Mouse (Mus musculus): ENCODE measurements around the gene Uxs1. TPM values are rescaled to one million over a fixed set of nuclear protein-coding genes. Genes with fewer than 3 reads are reported as not detected.

The Uxs1 gene
- polyA plus RNA-seq, 2 experiments, result 10.1 to 10.9 TPM

GRCm38 (mm10) chr1:43837236-43837635 is 9.6 kb upstream of the Uxs1 start:
- no peak for ATAC-seq (ENCODE audit: insufficient read depth)
- H3K4me3 ChIP-seq (ENCODE audit: insufficient read depth in 1 of 2, low read depth in 2 of 2, low read length in 2 of 2), result no peak overlapping the region

DNA sequence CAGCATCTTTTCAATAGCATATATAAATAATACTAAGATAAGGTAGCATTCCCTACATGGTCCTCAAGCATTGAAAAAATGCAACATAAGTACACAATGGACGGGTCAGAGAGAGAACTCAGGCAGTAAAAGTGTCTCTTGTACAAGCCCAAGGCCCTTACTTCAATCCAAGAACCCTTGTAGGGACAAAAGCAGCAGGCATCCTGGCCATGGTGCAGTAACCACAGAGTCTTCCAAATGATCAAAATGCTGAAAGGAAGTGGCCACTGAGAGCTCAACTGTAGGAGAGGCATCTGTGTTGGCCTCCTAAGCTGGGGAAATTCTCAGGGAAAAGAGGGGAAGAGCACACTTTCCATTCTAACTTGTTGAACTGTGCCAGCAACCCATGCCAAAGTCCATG is 2.5 kb upstream of the Uxs1 start:
- ATAC-seq (ENCODE audit: insufficient read depth) (no peak), DNase-seq (ENCODE audit: low read depth in 3 of 3, low spot score in 3 of 3) (no peak)
- H3K9me3 ChIP-seq (ENCODE audit: control insufficient read depth, low read length), result no peaks in the 10 kb centered on the region
- peaks cover 8 to 10% of the 10 kb centered on the region in 2 experiments for H3K4me1 ChIP-seq (replicated peaks; ENCODE audit: control insufficient read depth in 2 of 2, insufficient read depth in 2 of 2, low read length in 1 of 2)
- H3K4me3 ChIP-seq (ENCODE audit: insufficient read depth in 1 of 2, low read depth in 2 of 2, low read length in 2 of 2), result no peak overlapping the region
- H3K27ac ChIP-seq, result no peak overlapping the region
- H3K27me3 ChIP-seq (ENCODE audit: control insufficient read depth, insufficient read depth, low read length), result no peaks in the 10 kb centered on the region
- H3K36me3 ChIP-seq (replicated peaks; ENCODE audit: control insufficient read depth, insufficient read depth, low read depth), result no peaks in the 10 kb centered on the region
- 45% methylated on average over 1 of the region's 1 CpGs for WGBS (ENCODE audit: insufficient replicate concordance)
- no peak overlapping the region for H3K4me2 ChIP-seq (ENCODE audit: low read depth)
- H3K9ac ChIP-seq (replicated peaks), result no peak overlapping the region
- TF ChIP-seq CTCF (IDR thresholded peaks at IDR 0.05; ENCODE audit: low read depth), result no peak
- TF ChIP-seq EP300 (IDR thresholded peaks at IDR 0.05; ENCODE audit: low read depth), result no peak

More at GRCm38 (mm10) chr1:43837236-43837635, 9.6 kb upstream of the Uxs1 start:
- TF ChIP-seq EP300 (IDR thresholded peaks at IDR 0.05; ENCODE audit: low read depth) (no peak), CTCF (IDR thresholded peaks at IDR 0.05; ENCODE audit: low read depth) (no peak)
- no peak overlapping the region for H3K4me2 ChIP-seq (ENCODE audit: low read depth)
- H3K9me3 ChIP-seq (ENCODE audit: control insufficient read depth, low read length), result no peaks in the 10 kb centered on the region
- H3K27ac ChIP-seq, result no peak overlapping the region
- H3K4me1 ChIP-seq (replicated peaks; ENCODE audit: control insufficient read depth in 2 of 2, insufficient read depth in 2 of 2, low read length in 1 of 2), result no peaks in the 10 kb centered on the region
- WGBS (ENCODE audit: insufficient replicate concordance), result 79% methylated on average over 1 of the region's 1 CpGs
- DNase-seq (ENCODE audit: low read depth in 3 of 3, low spot score in 3 of 3), result no peak
- no peaks in the 10 kb centered on the region for H3K27me3 ChIP-seq (ENCODE audit: control insufficient read depth, insufficient read depth, low read length)
- H3K36me3 ChIP-seq (replicated peaks; ENCODE audit: control insufficient read depth, insufficient read depth, low read depth), result no peaks in the 10 kb centered on the region
- no peak overlapping the region for H3K9ac ChIP-seq (replicated peaks)

- Histone ChIP-seq H3K36me3 (replicated peaks; ENCODE audit: control insufficient read depth, insufficient read depth, low read depth) (no peaks in the 10 kb centered on the region), H3K4me2 (ENCODE audit: low read depth) (peak overlapping the region; percentile 93), H3K27ac (peak overlapping the region; percentile 57), H3K4me3 (ENCODE audit: insufficient read depth in 1 of 2, low read depth in 2 of 2, low read length in 2 of 2) (peak overlapping the region; percentile 78 to 93), H3K9ac (replicated peaks) (peak overlapping the region; percentile 78), H3K27me3 (ENCODE audit: control insufficient read depth, insufficient read depth, low read length) (no peaks in the 10 kb centered on the region), H3K9me3 (ENCODE audit: control insufficient read depth, low read length) (no peaks in the 10 kb centered on the region), H3K4me1 (replicated peaks; ENCODE audit: control insufficient read depth in 2 of 2, insufficient read depth in 2 of 2, low read length in 1 of 2) (peaks cover 8 to 10% of the 10 kb centered on the region in 2 experiments)
- DNase-seq (ENCODE audit: low read depth in 3 of 3, low spot score in 3 of 3) (peak; percentile 39 to 49 (median 40)), ATAC-seq (ENCODE audit: insufficient read depth) (peak; percentile 63)
- TF ChIP-seq EP300 (IDR thresholded peaks at IDR 0.05; ENCODE audit: low read depth) (no peak), CTCF (IDR thresholded peaks at IDR 0.05; ENCODE audit: low read depth) (0 out of 2 replicates have a peak, but pooled peaks have one; percentile 2)
- under 1% methylated on average over 68 of the region's 68 CpGs for WGBS (ENCODE audit: insufficient replicate concordance)
These were observed 418 bp downstream of the Uxs1 start for GRCm38 (mm10) chr1:43827002-43827762.

DNA sequence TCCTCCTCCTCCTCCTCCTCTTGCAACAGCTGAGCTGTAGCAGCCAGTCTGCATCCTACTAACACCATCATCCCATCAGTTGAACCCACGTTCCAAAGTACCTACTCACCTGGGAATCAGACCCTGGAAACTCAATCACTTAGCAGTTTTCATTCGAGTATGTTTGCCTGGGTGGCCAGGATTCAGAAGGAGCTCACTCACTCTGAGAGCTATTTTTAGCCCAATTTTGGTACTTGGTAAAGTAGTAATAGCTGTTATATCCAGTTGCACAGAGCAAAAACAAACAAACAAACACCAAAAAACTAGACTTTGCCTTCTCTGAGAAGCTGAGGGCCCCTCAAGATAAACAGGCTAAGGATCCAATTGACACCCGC is 985 bp downstream of the Uxs1 start:
- H3K27ac ChIP-seq, result peak overlapping the region; percentile 57
- TF ChIP-seq CTCF (IDR thresholded peaks at IDR 0.05; ENCODE audit: low read depth) (no peak), EP300 (IDR thresholded peaks at IDR 0.05; ENCODE audit: low read depth) (no peak)
- WGBS (ENCODE audit: insufficient replicate concordance), result 1% methylated on average over 3 of the region's 3 CpGs
- DNase-seq (ENCODE audit: low read depth in 3 of 3, low spot score in 3 of 3), result no peak
- peak overlapping the region; percentile 93 for H3K4me2 ChIP-seq (ENCODE audit: low read depth)
- H3K36me3 ChIP-seq (replicated peaks; ENCODE audit: control insufficient read depth, insufficient read depth, low read depth), result no peaks in the 10 kb centered on the region
- H3K9me3 ChIP-seq (ENCODE audit: control insufficient read depth, low read length), result no peaks in the 10 kb centered on the region
- H3K27me3 ChIP-seq (ENCODE audit: control insufficient read depth, insufficient read depth, low read length), result no peaks in the 10 kb centered on the region
- peaks cover 8 to 10% of the 10 kb centered on the region in 2 experiments for H3K4me1 ChIP-seq (replicated peaks; ENCODE audit: control insufficient read depth in 2 of 2, insufficient read depth in 2 of 2, low read length in 1 of 2)
- H3K9ac ChIP-seq (replicated peaks), result peak overlapping the region; percentile 78
- peak overlapping the region; percentile 78 to 93 for H3K4me3 ChIP-seq (ENCODE audit: insufficient read depth in 1 of 2, low read depth in 2 of 2, low read length in 2 of 2)
- ATAC-seq (ENCODE audit: insufficient read depth), result no peak

DNA sequence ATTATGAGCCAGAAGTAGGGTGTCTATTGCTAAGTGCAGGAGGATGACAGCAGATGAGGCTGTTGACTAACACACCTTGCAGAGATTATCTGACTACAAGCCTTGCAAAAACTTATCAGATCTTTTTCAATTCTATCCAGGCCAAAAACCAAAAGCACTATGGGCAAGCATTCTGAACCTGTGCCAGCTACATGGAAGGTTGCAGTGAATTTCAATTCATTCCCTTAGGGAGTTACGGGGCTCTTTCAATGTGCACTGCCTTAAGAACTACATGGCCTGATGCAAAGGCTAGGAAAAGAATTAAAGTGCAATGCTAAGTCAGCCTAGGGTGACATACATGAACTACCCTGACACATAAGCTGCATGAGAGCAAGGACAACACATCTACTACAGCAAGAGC is 4.2 kb downstream of the Uxs1 start:
- 89% methylated on average over 1 of the region's 1 CpGs for WGBS (ENCODE audit: insufficient replicate concordance)

More for the DNA sequence above, 4.2 kb downstream of the Uxs1 start:
- H3K27ac ChIP-seq, result no peak overlapping the region
- no peaks in the 10 kb centered on the region for H3K27me3 ChIP-seq (ENCODE audit: control insufficient read depth, insufficient read depth, low read length)
- no peaks in the 10 kb centered on the region for H3K36me3 ChIP-seq (replicated peaks; ENCODE audit: control insufficient read depth, insufficient read depth, low read depth)
- DNase-seq (ENCODE audit: low read depth in 3 of 3, low spot score in 3 of 3) (no peak), ATAC-seq (ENCODE audit: insufficient read depth) (no peak)
- TF ChIP-seq EP300 (IDR thresholded peaks at IDR 0.05; ENCODE audit: low read depth) (no peak), CTCF (IDR thresholded peaks at IDR 0.05; ENCODE audit: low read depth) (no peak)
- no peaks in the 10 kb centered on the region for H3K9me3 ChIP-seq (ENCODE audit: control insufficient read depth, low read length)
- no peak overlapping the region for H3K4me3 ChIP-seq (ENCODE audit: insufficient read depth in 1 of 2, low read depth in 2 of 2, low read length in 2 of 2)
- H3K4me1 ChIP-seq (replicated peaks; ENCODE audit: control insufficient read depth in 2 of 2, insufficient read depth in 2 of 2, low read length in 1 of 2), result peaks cover 4 to 8% of the 10 kb centered on the region in 2 experiments
- no peak overlapping the region for H3K9ac ChIP-seq (replicated peaks)
- H3K4me2 ChIP-seq (ENCODE audit: low read depth), result no peak overlapping the region

Measured in liver, embryonic 14.5 days (tissue).